Mouse (Mus musculus) lung, embryonic 16.5 days (tissue): ENCODE measurements around the gene Spp1. TPM values are rescaled to one million over a fixed set of nuclear protein-coding genes. Genes with fewer than 3 reads are reported as not detected.

ENCODE experiments used
- ATAC-seq: fragments of 200-750 bp; cut with Nextera tagmentation; 2 replicates; pipeline ENCODE4 v1.8.0; 2017; ENCODE audit warnings: low read depth, mild to moderate bottlenecking, moderate library complexity
- H3K27ac ChIP-seq: fragments of 300-500 bp; sonication (generic); 2 replicates; pipeline ENCODE4 v1.5.1; 2014; ENCODE audit warnings: mild to moderate bottlenecking, control low read depth, low read length
- H3K27me3 ChIP-seq: fragments of 300-500 bp; sonication (generic); 2 replicates; pipeline ENCODE4 v1.6.1; 2014; ENCODE audit warnings: low read depth, low read length, mixed read lengths; ENCODE audit not compliant: control insufficient read depth, insufficient read depth
- H3K36me3 ChIP-seq: fragments of 300-500 bp; sonication (generic); 2 replicates; pipeline ENCODE4 v1.6.1; 2014; ENCODE audit warnings: low read length; ENCODE audit not compliant: control insufficient read depth, insufficient read depth
- H3K4me1 ChIP-seq: fragments of 300-500 bp; sonication (generic); replicated peaks from 2 replicates; pipeline ENCODE4 v1.6.1; 2014; ENCODE audit warnings: low read length, mixed read lengths; ENCODE audit not compliant: control insufficient read depth, insufficient read depth
- H3K4me2 ChIP-seq: fragments of 300-500 bp; sonication (generic); 2 replicates; pipeline ENCODE4 v1.6.1; 2014; ENCODE audit warnings: low read depth, low read length, control low read depth
- H3K4me3 ChIP-seq: fragments of 300-500 bp; sonication (generic); 2 replicates; pipeline ENCODE4 v1.5.1; 2014; ENCODE audit warnings: mild to moderate bottlenecking, low read length, control low read depth
- H3K9ac ChIP-seq: fragments of 300-500 bp; sonication (generic); 2 replicates; pipeline ENCODE4 v1.6.1; 2014; ENCODE audit warnings: low read length, control low read depth
- H3K9me3 ChIP-seq: fragments of 300-500 bp; sonication (generic); 2 replicates; pipeline ENCODE4 v1.6.1; 2016; ENCODE audit warnings: low read length; ENCODE audit not compliant: control insufficient read depth
- WGBS: fragments of 180-500 bp; shearing (Covaris S2); extraction: QIAGEN DNeasy Blood & Tissue Kit; methylation state at CpG from one replicate; pipeline ENCODE4 v1.1.7; 2014; 5-methylcytosine and 5-hydroxymethylcytosine counted together
- polyA plus RNA-seq: library from polyadenylated mRNA; unstranded; fragments of >200 nt; fragmentation: Nextera tagmentation; extraction: Ambion mirVana; gene quantifications from 2 replicates; pipeline ENCODE4 v1.2.1, GENCODE M21; 2015

The Spp1 gene
- polyA plus RNA-seq, 1 experiment from 2014 or later = 90.3 TPM

- Histone ChIP-seq H3K27me3 (no peaks in the 10 kb centered on the region), H3K4me1 (peaks cover 5% of the 10 kb centered on the region), H3K4me3 (no peak overlapping the region), H3K9me3 (no peaks in the 10 kb centered on the region), H3K4me2 (no peak overlapping the region), H3K27ac (no peak overlapping the region), H3K36me3 (no peaks in the 10 kb centered on the region), H3K9ac (no peak overlapping the region)
- 45% methylated on average over 3 of the region's 3 CpGs for WGBS
- no peak; the same call in 1 of the 2 replicates for ATAC-seq
These were observed 32.3 kb upstream of the Spp1 start for GRCm38 (mm10) chr5:104402651-104403050.

- Histone ChIP-seq H3K4me2 (no peak overlapping the region), H3K4me3 (no peak overlapping the region), H3K4me1 (peaks cover 5% of the 10 kb centered on the region), H3K9ac (no peak overlapping the region), H3K36me3 (no peaks in the 10 kb centered on the region), H3K27me3 (no peaks in the 10 kb centered on the region), H3K9me3 (no peaks in the 10 kb centered on the region), H3K27ac (no peak overlapping the region)
- whole genome bisulfite sequencing = 62% methylated on average over 3 of the region's 3 CpGs
- no peak for ATAC-seq
These were observed 31.6 kb upstream of the Spp1 start for GRCm38 (mm10) chr5:104403351-104403750.

GRCm38 (mm10) chr5:104404551-104404950 is 30.4 kb upstream of the Spp1 start:
- Histone ChIP-seq H3K36me3 (no peaks in the 10 kb centered on the region), H3K27ac (no peak overlapping the region)
- WGBS = 76% methylated on average over 7 of the region's 7 CpGs

DNA sequence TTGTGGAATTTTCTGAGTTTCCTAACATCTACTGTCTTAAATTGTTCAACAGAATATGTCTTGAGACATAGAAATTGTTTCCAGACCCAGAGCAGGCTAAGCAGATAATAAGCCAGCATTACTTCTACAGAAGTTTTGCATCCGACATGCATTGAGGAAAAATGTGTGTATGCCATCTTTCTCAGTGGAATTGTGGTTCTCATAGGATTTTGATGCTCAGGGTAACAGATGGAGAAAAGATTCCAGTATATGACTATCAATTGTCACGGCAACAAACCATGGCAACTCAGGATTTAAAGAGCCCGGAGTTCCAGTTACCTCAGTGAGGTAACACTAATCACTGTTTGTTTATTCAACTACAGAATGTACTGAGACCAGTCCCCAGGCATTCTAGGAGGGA is 29.9 kb upstream of the Spp1 start:
- no peaks in the 10 kb centered on the region for H3K36me3 ChIP-seq
- no peaks in the 10 kb centered on the region for H3K9me3 ChIP-seq
- no peak overlapping the region for H3K9ac ChIP-seq
- no peak overlapping the region for H3K4me2 ChIP-seq
- peaks cover 5% of the 10 kb centered on the region for H3K4me1 ChIP-seq
- H3K27ac ChIP-seq = no peak overlapping the region
- H3K27me3 ChIP-seq = no peaks in the 10 kb centered on the region
- no peak overlapping the region for H3K4me3 ChIP-seq
- no peak for ATAC-seq
- WGBS = 68% methylated on average over 3 of the region's 3 CpGs

More at GRCm38 (mm10) chr5:104404551-104404950, 30.4 kb upstream of the Spp1 start:
- Histone ChIP-seq H3K9me3 (no peaks in the 10 kb centered on the region), H3K4me2 (no peak overlapping the region), H3K4me3 (no peak overlapping the region), H3K27me3 (no peaks in the 10 kb centered on the region), H3K4me1 (peaks cover 5% of the 10 kb centered on the region), H3K9ac (no peak overlapping the region)
- no peak for ATAC-seq

DNA sequence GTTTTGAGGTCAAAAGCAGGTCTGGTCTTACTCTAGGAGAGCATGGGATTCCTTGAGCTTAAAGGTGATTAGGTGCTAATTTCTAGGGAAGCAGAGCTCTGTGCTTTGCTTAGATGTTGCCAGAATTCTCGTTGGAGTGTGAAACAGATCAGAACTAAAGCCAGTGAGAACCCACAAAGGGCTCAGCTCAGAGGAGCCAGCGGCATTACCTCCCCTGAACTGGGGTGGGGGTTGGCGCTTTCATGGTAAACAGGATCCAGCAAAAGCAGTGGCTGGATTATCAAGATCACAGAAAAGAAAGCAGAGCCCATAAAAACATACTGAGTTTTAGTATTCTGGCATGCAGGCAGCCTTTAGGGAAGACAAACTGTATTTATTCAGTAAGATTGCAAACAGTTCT is 28.2 kb upstream of the Spp1 start:
- Histone ChIP-seq H3K27me3 (no peaks in the 10 kb centered on the region), H3K27ac (no peak overlapping the region; the same call in 1 of the 2 replicates), H3K9ac (no peak overlapping the region), H3K4me1 (peaks cover 5% of the 10 kb centered on the region), H3K4me2 (no peak overlapping the region), H3K4me3 (no peak overlapping the region), H3K9me3 (no peaks in the 10 kb centered on the region), H3K36me3 (no peaks in the 10 kb centered on the region)
- 33% methylated on average over 3 of the region's 3 CpGs for WGBS
- ATAC-seq = no peak

DNA sequence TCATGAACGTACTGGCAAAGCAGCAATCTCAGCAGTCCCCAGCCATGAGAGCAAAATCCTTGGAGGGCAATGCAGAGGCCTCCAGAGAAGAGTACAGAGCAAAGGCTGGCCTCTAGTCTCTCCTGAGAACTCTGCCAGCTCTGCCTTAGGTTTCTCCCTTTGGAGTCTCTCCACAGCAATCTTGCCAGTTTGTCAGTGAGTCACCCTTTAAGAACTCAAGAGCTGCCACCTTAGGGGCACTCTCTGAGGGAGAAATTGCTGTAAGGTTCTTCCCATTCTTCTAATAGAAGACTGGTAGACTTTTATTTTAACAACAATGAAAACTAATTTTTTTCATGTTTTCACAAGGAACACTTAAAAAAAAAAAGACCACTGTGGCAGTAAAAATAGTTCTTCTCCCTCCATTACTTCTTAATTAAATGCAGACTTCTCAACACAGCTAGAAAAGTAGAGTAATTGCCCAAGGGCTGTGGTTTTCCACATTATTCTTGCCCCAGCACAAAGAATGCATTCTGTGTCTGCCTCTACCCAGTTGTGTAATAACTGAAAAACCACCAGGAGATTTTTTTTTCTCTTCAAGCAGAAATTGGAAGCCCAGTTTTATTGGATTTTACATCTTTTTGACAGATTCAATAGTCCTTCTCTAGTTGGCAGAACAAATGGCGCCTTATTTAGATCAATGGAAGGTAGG is 27.2 kb upstream of the Spp1 start:
- 63% methylated on average over 2 of the region's 2 CpGs for WGBS
- H3K4me2 ChIP-seq = no peak overlapping the region
- no peaks in the 10 kb centered on the region for H3K27me3 ChIP-seq
- no peaks in the 10 kb centered on the region for H3K36me3 ChIP-seq
- H3K9me3 ChIP-seq = no peaks in the 10 kb centered on the region
- H3K27ac ChIP-seq = peak overlapping the region; percentile 43
- H3K4me3 ChIP-seq = no peak overlapping the region
- 0 out of 2 replicates have a peak, but pooled peaks have one; percentile 15 for ATAC-seq
- no peak overlapping the region for H3K9ac ChIP-seq
- peaks cover 5% of the 10 kb centered on the region for H3K4me1 ChIP-seq

DNA sequence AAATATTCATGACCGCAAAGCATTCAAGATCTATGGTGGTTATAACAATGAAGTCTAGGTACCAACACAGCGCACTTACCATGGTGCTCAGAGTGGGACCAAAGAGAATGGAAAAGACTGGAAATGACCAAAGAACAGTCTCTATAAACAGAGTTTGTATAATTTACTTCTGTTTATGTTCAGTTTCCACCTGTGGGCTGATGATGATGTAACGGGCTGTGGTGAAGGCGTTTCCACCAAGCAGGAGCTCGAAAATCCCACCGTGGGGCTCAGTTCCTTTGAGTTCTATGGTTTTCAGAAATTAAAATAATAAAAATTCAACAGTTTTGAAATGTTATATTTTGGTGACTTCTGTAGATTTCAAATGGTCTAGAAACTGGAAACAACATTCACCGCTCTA is 26.4 kb upstream of the Spp1 start:
- no peaks in the 10 kb centered on the region for H3K36me3 ChIP-seq
- H3K4me3 ChIP-seq = no peak overlapping the region
- no peaks in the 10 kb centered on the region for H3K27me3 ChIP-seq
- H3K4me2 ChIP-seq = no peak overlapping the region
- no peak overlapping the region for H3K27ac ChIP-seq
- H3K4me1 ChIP-seq = peaks cover 5% of the 10 kb centered on the region
- no peaks in the 10 kb centered on the region for H3K9me3 ChIP-seq
- no peak for ATAC-seq
- WGBS = 90% methylated on average over 7 of the region's 7 CpGs
- H3K9ac ChIP-seq = no peak overlapping the region

DNA sequence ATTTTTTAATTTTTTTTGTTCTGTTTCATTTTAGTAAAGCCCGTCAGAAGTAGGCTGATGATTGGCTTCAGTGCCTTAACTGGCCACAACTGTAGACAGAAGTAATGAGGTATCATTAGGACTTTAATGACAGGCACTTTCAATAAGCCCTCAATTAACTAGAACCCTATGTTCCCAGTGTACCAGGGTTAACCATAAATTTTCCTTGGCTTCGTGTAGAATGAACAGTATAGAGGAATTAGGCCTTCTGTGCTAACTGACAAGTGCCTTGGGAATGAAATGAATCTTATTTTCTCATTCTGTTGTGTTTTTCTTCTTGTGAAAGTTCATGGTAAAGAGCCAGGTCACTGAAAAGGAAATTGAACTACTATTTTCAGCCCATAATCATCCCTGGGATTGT is 18.9 kb upstream of the Spp1 start:
- H3K4me1 ChIP-seq = no peaks in the 10 kb centered on the region
- no peaks in the 10 kb centered on the region for H3K9me3 ChIP-seq
- no peak overlapping the region for H3K4me2 ChIP-seq
- no peak overlapping the region for H3K9ac ChIP-seq
- H3K27me3 ChIP-seq = no peaks in the 10 kb centered on the region
- H3K4me3 ChIP-seq = no peak overlapping the region
- no peak for ATAC-seq
- no peak overlapping the region for H3K27ac ChIP-seq
- no peaks in the 10 kb centered on the region for H3K36me3 ChIP-seq
- WGBS = 75% methylated on average over 2 of the region's 2 CpGs

GRCm38 (mm10) chr5:104417028-104417427 is 17.9 kb upstream of the Spp1 start:
- H3K36me3 ChIP-seq = no peaks in the 10 kb centered on the region
- no peaks in the 10 kb centered on the region for H3K27me3 ChIP-seq
- ATAC-seq = no peak
- H3K9ac ChIP-seq = no peak overlapping the region
- no peaks in the 10 kb centered on the region for H3K9me3 ChIP-seq
- no peak overlapping the region for H3K4me3 ChIP-seq
- no peak overlapping the region for H3K4me2 ChIP-seq
- no peaks in the 10 kb centered on the region for H3K4me1 ChIP-seq
- WGBS = 72% methylated on average over 3 of the region's 3 CpGs
- no peak overlapping the region for H3K27ac ChIP-seq
